Mouse (Mus musculus): Measurements from ENCODE around the gene Erc2. TPM values are rescaled to one million over a fixed set of nuclear protein-coding genes. Genes with fewer than 3 reads are reported as not detected.

Erc2 gene
- polyA plus RNA-seq, 1 experiment from 2014 or later = 13.1 TPM

DNA sequence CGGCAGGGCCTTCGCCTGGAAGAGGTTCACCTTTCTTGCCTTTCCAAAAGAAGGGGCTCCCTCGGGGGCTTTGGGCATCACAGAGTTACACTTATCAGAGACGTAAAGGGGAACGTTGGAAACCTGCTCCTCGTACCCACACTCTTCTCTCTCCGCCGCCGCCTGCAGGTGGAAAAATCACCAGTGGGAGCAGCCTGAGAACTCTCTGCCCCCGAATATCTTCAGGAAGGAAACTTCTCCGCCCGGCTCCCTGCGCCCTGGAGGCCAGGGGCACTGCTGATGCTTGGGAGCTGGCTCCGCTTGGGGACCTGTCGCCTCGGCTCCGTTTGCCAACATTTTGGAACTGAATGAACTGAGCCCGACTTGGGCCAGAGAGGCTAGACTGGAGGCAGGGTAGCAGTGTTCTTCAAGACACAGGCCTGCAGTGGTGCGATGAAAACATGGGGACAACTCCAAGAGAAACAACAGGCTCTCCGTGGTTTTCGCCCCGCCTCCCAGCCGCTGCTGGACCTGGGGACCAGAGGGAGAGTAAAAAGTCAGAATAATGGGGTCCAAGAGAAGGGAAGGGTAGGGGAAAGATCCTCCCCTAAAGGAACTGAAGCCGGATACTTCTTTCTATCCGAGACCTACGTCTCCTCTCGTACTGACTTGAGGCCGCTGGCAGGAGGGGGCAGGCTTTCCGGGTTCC is 888.3 kb downstream of the Erc2 start:
- Histone ChIP-seq H3K36me3 (ENCODE audit: control insufficient read depth, insufficient read depth, low read length) (no peaks in the 10 kb centered on the region), H3K4me3 (ENCODE audit: low read depth, low read length) (peak overlapping the region; percentile 42), H3K27ac (ENCODE audit: low read depth, low read length) (no peak overlapping the region), H3K4me1 (ENCODE audit: control insufficient read depth, insufficient read depth, low read length) (peaks cover 23% of the 10 kb centered on the region; the same call in 1 of the 2 replicates), H3K9me3 (ENCODE audit: control insufficient read depth, low read length) (no peaks in the 10 kb centered on the region), H3K27me3 (ENCODE audit: control insufficient read depth, insufficient read depth, low read length) (peaks cover 17% of the 10 kb centered on the region), H3K9ac (ENCODE audit: low read length) (peak overlapping the region; percentile 31), H3K4me2 (ENCODE audit: low read depth) (peak overlapping the region; percentile 72)
- peak; percentile 60 for DNase-seq (ENCODE audit: low spot score)
- WGBS = under 1% methylated on average over 29 of the region's 29 CpGs
- ATAC-seq (ENCODE audit: insufficient read depth, low FRiP score, low TSS enrichment) = no peak

DNA sequence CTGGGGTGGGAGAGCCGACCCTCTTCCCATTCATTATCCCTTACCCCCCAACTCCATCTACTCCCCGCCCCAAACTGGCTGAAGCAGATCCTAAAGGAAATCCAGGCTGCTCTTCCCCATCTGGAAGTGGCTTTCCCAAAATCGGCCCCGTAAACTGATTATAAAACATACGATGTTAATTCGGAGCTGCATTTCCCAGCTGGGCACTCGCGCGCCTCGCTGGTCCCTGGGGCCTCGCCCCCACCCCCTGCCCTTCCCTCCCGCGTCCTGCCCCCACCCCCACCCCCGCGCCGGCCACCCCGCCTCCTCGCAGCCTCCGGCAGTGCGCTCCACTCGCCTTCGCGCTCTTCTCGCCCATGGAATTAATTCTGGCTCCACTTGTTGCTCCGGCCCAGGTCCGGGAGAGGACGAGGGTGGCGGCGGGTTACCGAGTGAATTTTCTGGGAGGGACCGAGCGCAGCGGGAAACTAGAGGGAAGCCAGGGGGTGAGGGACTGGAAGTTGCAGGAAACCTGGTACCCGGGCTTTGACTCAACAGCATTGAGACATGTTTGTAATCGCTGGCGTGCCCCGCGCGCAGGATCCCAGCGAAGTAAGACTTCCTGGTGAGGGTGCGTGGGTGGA is 888.9 kb downstream of the Erc2 start:
- WGBS = under 1% methylated on average over 41 of the region's 41 CpGs
- DNase-seq (ENCODE audit: low spot score) (peak; percentile 51), ATAC-seq (ENCODE audit: insufficient read depth, low FRiP score, low TSS enrichment) (no peak)
- H3K36me3 ChIP-seq (ENCODE audit: control insufficient read depth, insufficient read depth, low read length) = no peaks in the 10 kb centered on the region
- peak overlapping the region; percentile 31 for H3K9ac ChIP-seq (ENCODE audit: low read length)
- H3K4me2 ChIP-seq (ENCODE audit: low read depth) = peak overlapping the region; percentile 72
- peaks cover 17% of the 10 kb centered on the region for H3K27me3 ChIP-seq (ENCODE audit: control insufficient read depth, insufficient read depth, low read length)
- no peaks in the 10 kb centered on the region for H3K9me3 ChIP-seq (ENCODE audit: control insufficient read depth, low read length)
- peaks cover 20% of the 10 kb centered on the region; the same call in 1 of the 2 replicates for H3K4me1 ChIP-seq (ENCODE audit: control insufficient read depth, insufficient read depth, low read length)
- H3K4me3 ChIP-seq (ENCODE audit: low read depth, low read length) = peak overlapping the region; percentile 42
- no peak overlapping the region for H3K27ac ChIP-seq (ENCODE audit: low read depth, low read length)

DNA sequence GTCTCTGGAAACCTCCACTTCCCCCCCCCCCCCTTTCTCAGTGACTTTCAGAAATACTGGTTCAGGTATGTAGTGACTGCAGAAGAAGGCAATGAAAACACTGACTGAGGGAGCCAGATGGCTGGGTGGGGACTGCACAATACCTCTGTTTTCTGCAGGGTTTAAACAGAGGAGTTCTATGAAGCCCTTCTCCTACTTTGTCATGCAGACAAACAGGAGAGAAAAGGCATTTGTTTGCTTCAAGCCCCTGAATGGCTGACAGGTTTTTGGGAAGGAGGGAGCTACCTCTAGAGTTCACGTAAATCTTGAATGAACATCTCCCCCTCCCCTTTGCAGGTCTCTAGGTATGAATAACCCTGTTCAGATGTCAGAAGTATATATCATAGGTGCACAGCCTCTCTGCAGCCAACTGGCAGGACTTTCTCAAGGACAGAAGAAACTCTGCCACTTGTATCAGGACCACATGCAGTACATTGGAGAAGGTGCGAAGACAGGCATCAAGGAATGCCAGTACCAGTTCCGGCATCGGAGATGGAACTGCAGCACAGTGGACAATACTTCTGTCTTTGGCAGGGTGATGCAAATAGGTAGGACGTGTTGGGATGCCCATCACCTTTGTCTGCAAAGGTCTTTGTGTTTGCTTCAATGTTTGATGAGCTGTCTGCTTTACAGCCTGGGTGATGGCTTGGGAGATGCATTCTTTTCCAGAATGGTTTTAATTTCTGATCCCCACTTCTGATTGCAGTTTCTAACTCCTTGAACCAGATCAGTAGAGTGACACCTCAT is 890.8 kb downstream of the Erc2 start:
- Histone ChIP-seq H3K36me3 (ENCODE audit: control insufficient read depth, insufficient read depth, low read length) (no peaks in the 10 kb centered on the region), H3K4me3 (ENCODE audit: low read depth, low read length) (no peak overlapping the region), H3K9ac (ENCODE audit: low read length) (no peak overlapping the region), H3K4me2 (ENCODE audit: low read depth) (no peak overlapping the region), H3K27me3 (ENCODE audit: control insufficient read depth, insufficient read depth, low read length) (peaks cover 10% of the 10 kb centered on the region), H3K9me3 (ENCODE audit: control insufficient read depth, low read length) (no peaks in the 10 kb centered on the region), H3K4me1 (ENCODE audit: control insufficient read depth, insufficient read depth, low read length) (peaks cover 17% of the 10 kb centered on the region; the same call in 1 of the 2 replicates), H3K27ac (ENCODE audit: low read depth, low read length) (no peak overlapping the region)
- no peak for DNase-seq (ENCODE audit: low spot score)
- WGBS = 71% methylated on average over 5 of the region's 5 CpGs
- no peak for ATAC-seq (ENCODE audit: insufficient read depth, low FRiP score, low TSS enrichment)

DNA sequence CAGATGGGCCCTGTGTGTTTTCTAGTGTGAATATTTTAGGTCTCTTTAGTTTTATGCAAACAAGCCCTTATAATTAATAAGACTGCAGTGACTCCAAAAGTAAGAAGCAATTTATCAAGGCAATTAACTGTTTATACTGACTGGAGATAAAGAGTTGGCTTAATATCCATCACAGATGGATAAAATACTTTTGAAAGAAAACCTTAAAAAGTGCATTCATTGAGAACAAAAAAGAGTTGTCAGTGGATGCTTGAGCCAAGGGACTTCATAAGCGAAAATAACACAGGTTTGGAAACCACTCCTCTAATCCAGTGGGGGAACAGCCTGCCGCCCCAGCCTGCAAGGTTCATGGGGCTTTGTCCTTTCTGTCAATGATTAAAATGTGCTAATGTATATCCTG is 891.9 kb downstream of the Erc2 start:
- Histone ChIP-seq H3K4me2 (ENCODE audit: low read depth) (no peak overlapping the region), H3K27ac (ENCODE audit: low read depth, low read length) (no peak overlapping the region), H3K9ac (ENCODE audit: low read length) (no peak overlapping the region), H3K27me3 (ENCODE audit: control insufficient read depth, insufficient read depth, low read length) (peaks cover 3% of the 10 kb centered on the region; the same call in 1 of the 2 replicates), H3K4me3 (ENCODE audit: low read depth, low read length) (no peak overlapping the region), H3K9me3 (ENCODE audit: control insufficient read depth, low read length) (no peaks in the 10 kb centered on the region), H3K4me1 (ENCODE audit: control insufficient read depth, insufficient read depth, low read length) (peaks cover 17% of the 10 kb centered on the region; the same call in 1 of the 2 replicates), H3K36me3 (ENCODE audit: control insufficient read depth, insufficient read depth, low read length) (no peaks in the 10 kb centered on the region)
- WGBS = 42% methylated on average over 2 of the region's 2 CpGs
- ATAC-seq (ENCODE audit: insufficient read depth, low FRiP score, low TSS enrichment) (no peak), DNase-seq (ENCODE audit: low spot score) (no peak)

DNA sequence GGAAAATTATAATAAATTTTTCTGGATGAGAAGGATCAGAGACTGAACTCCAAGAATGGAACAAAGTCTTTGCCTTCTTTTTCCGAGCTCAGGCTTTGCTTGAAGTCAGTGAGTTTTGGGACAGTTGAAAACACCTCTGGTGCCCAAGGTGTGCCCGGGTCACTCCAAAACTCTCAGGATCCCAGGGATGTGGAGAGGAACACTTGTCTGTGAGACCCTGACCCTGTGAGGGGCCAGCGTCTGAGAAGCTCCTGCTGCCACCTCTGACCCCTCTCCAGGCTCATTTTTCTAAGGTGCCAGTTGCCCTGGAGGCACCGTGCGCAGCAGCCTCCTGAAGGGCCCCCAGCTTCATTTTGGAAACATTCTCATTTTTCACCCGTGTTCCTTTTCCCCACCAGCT is 893.1 kb downstream of the Erc2 start:
- Histone ChIP-seq H3K4me1 (ENCODE audit: control insufficient read depth, insufficient read depth, low read length) (peaks cover 13% of the 10 kb centered on the region; the same call in 1 of the 2 replicates), H3K9me3 (ENCODE audit: control insufficient read depth, low read length) (no peaks in the 10 kb centered on the region), H3K9ac (ENCODE audit: low read length) (no peak overlapping the region), H3K27me3 (ENCODE audit: control insufficient read depth, insufficient read depth, low read length) (no peaks in the 10 kb centered on the region), H3K27ac (ENCODE audit: low read depth, low read length) (no peak overlapping the region), H3K4me3 (ENCODE audit: low read depth, low read length) (no peak overlapping the region), H3K36me3 (ENCODE audit: control insufficient read depth, insufficient read depth, low read length) (no peaks in the 10 kb centered on the region), H3K4me2 (ENCODE audit: low read depth) (no peak overlapping the region)
- DNase-seq (ENCODE audit: low spot score) (no peak), ATAC-seq (ENCODE audit: insufficient read depth, low FRiP score, low TSS enrichment) (no peak)
- WGBS = 51% methylated on average over 6 of the region's 6 CpGs

DNA sequence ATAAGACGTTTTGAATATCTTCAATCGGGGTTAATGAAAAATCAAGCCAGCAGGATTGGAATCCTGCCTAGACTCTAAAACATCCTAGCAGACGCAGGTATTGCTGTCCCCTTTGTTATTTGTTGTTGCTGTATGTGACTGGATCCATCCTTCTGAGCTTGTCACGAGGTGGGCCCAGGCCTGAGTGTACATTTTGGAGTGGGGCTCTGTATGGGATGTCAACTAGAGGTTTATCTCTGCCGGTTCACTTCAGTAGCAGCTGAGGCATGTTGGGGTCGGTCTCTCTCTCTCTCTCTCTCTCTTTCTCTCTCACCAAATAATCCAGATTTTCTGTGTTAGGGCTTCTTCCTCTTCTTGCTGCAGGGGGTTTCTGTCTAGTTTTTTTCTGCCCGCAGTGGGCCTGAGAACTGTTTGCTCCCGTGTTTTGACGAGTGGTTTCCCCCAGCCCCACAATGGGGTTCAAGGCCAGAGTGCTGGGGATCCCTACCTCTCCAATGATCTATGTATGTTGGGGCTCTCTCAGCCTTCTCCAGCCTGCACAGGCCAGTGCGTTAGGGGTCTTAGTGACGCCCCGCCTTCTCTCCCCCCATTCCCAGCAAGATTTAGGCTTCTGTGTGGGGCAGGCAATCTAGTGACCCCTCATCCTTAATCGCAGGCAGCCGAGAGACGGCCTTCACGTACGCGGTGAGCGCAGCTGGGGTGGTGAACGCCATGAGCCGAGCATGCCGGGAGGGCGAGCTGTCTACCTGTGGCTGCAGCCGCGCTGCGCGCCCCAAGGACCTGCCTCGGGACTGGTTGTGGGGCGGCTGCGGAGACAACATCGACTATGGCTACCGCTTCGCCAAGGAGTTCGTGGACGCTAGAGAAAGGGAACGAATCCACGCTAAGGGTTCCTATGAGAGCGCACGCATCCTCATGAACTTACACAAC is 895.7 kb downstream of the Erc2 start:
- no peaks in the 10 kb centered on the region for H3K9me3 ChIP-seq (ENCODE audit: control insufficient read depth, low read length)
- WGBS = 82% methylated on average over 39 of the region's 39 CpGs
- H3K9ac ChIP-seq (ENCODE audit: low read length) = no peak overlapping the region
- 0 out of 2 replicates have a peak, but pooled peaks cover 6% of the 10 kb centered on the region for H3K4me1 ChIP-seq (ENCODE audit: control insufficient read depth, insufficient read depth, low read length)
- no peak for DNase-seq (ENCODE audit: low spot score)
- ATAC-seq (ENCODE audit: insufficient read depth, low FRiP score, low TSS enrichment) = no peak
- no peak overlapping the region for H3K27ac ChIP-seq (ENCODE audit: low read depth, low read length)
- no peak overlapping the region for H3K4me3 ChIP-seq (ENCODE audit: low read depth, low read length)
- H3K36me3 ChIP-seq (ENCODE audit: control insufficient read depth, insufficient read depth, low read length) = peaks cover 4% of the 10 kb centered on the region
- no peaks in the 10 kb centered on the region for H3K27me3 ChIP-seq (ENCODE audit: control insufficient read depth, insufficient read depth, low read length)
- H3K4me2 ChIP-seq (ENCODE audit: low read depth) = no peak overlapping the region

DNA sequence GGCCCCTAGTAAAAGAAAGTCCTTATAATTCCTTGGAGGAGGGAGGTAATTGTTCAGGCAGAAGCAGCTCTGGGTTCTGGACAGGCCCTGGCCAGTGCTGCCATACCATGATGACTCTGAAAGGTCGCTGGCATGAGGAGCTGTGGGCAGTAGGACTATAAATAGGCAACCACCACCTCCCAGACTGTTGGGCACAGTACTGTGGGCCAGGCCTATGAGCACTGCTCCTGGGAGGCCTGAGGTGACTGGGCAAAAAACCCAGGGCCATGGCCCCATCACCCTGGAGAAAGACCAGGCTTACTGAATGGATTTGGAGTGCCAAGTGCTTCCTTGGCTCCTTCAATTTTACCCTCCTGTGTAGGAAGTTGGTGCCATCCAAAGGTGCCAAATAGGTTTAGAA is 898.9 kb downstream of the Erc2 start:
- ATAC-seq (ENCODE audit: insufficient read depth, low FRiP score, low TSS enrichment) (no peak), DNase-seq (ENCODE audit: low spot score) (no peak)
- H3K4me2 ChIP-seq (ENCODE audit: low read depth) = no peak overlapping the region
- H3K27ac ChIP-seq (ENCODE audit: low read depth, low read length) = no peak overlapping the region
- no peak overlapping the region for H3K9ac ChIP-seq (ENCODE audit: low read length)
- no peaks in the 10 kb centered on the region for H3K27me3 ChIP-seq (ENCODE audit: control insufficient read depth, insufficient read depth, low read length)
- no peak overlapping the region for H3K4me3 ChIP-seq (ENCODE audit: low read depth, low read length)
- no peaks in the 10 kb centered on the region for H3K9me3 ChIP-seq (ENCODE audit: control insufficient read depth, low read length)
- 92% methylated on average over 1 of the region's 1 CpGs for WGBS
- H3K36me3 ChIP-seq (ENCODE audit: control insufficient read depth, insufficient read depth, low read length) = peaks cover 4% of the 10 kb centered on the region
- no peaks in the 10 kb centered on the region for H3K4me1 ChIP-seq (ENCODE audit: control insufficient read depth, insufficient read depth, low read length)

DNA sequence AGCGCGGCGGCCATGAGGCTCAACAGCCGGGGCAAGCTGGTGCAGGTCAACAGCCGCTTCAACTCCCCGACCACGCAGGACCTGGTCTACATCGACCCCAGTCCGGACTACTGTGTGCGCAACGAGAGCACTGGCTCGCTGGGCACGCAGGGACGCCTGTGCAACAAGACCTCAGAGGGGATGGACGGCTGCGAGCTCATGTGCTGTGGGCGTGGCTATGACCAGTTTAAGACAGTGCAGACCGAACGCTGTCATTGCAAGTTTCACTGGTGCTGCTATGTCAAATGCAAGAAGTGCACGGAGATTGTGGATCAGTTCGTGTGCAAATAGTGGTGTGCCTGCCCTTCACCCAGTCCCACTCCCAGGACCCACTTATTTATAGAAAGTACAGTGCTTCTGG is 900.4 kb downstream of the Erc2 start:
- Histone ChIP-seq H3K27me3 (ENCODE audit: control insufficient read depth, insufficient read depth, low read length) (no peaks in the 10 kb centered on the region), H3K36me3 (ENCODE audit: control insufficient read depth, insufficient read depth, low read length) (peaks cover 4% of the 10 kb centered on the region), H3K27ac (ENCODE audit: low read depth, low read length) (no peak overlapping the region), H3K4me3 (ENCODE audit: low read depth, low read length) (no peak overlapping the region), H3K9me3 (ENCODE audit: control insufficient read depth, low read length) (no peaks in the 10 kb centered on the region), H3K4me2 (ENCODE audit: low read depth) (no peak overlapping the region), H3K4me1 (ENCODE audit: control insufficient read depth, insufficient read depth, low read length) (no peaks in the 10 kb centered on the region), H3K9ac (ENCODE audit: low read length) (no peak overlapping the region)
- WGBS = 82% methylated on average over 21 of the region's 21 CpGs
- ATAC-seq (ENCODE audit: insufficient read depth, low FRiP score, low TSS enrichment) (no peak), DNase-seq (ENCODE audit: low spot score) (no peak)
